Mouse (Mus musculus) sigmoid colon, adult 10 weeks (tissue): ENCODE data around the gene Rwdd2a. TPM values are rescaled to one million over a fixed set of nuclear protein-coding genes. Genes with fewer than 3 reads are reported as not detected.

ENCODE experiments used
- polyA plus RNA-seq: library from polyadenylated mRNA; stranded (reverse); fragments of 350-450 nt; fragmentation: Illumina TruSeq; extraction: RNeasy Lipid Tissue Mini Kit (QIAGEN cat#74804); gene quantifications from one replicate; pipeline ENCODE4 v1.2.3, GENCODE M21; 2014; ENCODE audit warnings: low read depth, low replicate concordance

Gene Rwdd2a
- 2.3 TPM for polyA plus RNA-seq

GRCm38 (mm10) chr9:86571540-86572135 is at the start of gene Rwdd2a, which contains the start of gene Pgm3:
Gene Rwdd2a (plus strand): TSS chr9:86571991.
Gene Pgm3 (minus strand): TSS chr9:86571842.

Other genes with a start within 250 kb of the Rwdd2a start
- 2.1 TPM for gene Ube2cbp, start 107.0 kb upstream of the Rwdd2a start, polyA plus RNA-seq
- gene Dop1a, start 104.8 kb upstream of the Rwdd2a start, polyA plus RNA-seq: 41.5 TPM
- 47.9 TPM for gene Pgm3, start 149 bp upstream of the Rwdd2a start, polyA plus RNA-seq
- 31.8 TPM for gene Me1, start 124.0 kb downstream of the Rwdd2a start, polyA plus RNA-seq
- not detected for gene Prss35, start 171.7 kb downstream of the Rwdd2a start, polyA plus RNA-seq